Mouse (Mus musculus) forebrain, postnatal 0 days (tissue): ENCODE measurements around the gene Olfr721-ps1. TPM values are rescaled to one million over a fixed set of nuclear protein-coding genes. Genes with fewer than 3 reads are reported as not detected.

Experiments
- ATAC-seq: fragments of 200-750 bp; cut with Nextera tagmentation; 2 replicates; pipeline ENCODE4 v1.8.0; 2017; ENCODE audit warnings: mild to moderate bottlenecking, moderate library complexity
- DNase-seq: peaks from one replicate; pipeline ENCODE4 v3.0.0-alpha.2; 2015
- H3K27ac ChIP-seq: fragments of 300-500 bp; sonication (generic); 2 replicates; pipeline ENCODE4 v1.5.1; 2014; ENCODE audit warnings: low read depth, mild to moderate bottlenecking, antibody characterized with exemption, low read length, moderate library complexity, mixed read lengths
- H3K27me3 ChIP-seq: fragments of 300-500 bp; sonication (generic); 2 replicates; pipeline ENCODE4 v1.6.1; 2014; ENCODE audit warnings: mild to moderate bottlenecking, low read length, mixed read lengths; ENCODE audit not compliant: insufficient read depth
- H3K36me3 ChIP-seq: fragments of 300-500 bp; sonication (generic); 2 replicates; pipeline ENCODE4 v1.6.1; 2014; ENCODE audit warnings: mild to moderate bottlenecking, moderate library complexity; ENCODE audit not compliant: insufficient read depth
- H3K4me1 ChIP-seq: fragments of 300-500 bp; sonication (generic); 2 replicates; pipeline ENCODE4 v1.6.1; 2014; ENCODE audit warnings: antibody characterized with exemption; ENCODE audit not compliant: insufficient read depth
- H3K4me2 ChIP-seq: fragments of 300-500 bp; sonication (generic); 2 replicates; pipeline ENCODE4 v1.6.1; 2014; ENCODE audit warnings: low read depth, mild to moderate bottlenecking, moderate library complexity
- H3K4me3 ChIP-seq: fragments of 300-500 bp; sonication (generic); 2 replicates; pipeline ENCODE4 v1.5.1; 2014; ENCODE audit warnings: low read depth, low read length, mixed read lengths
- H3K9ac ChIP-seq: fragments of 300-500 bp; sonication (generic); 2 replicates; pipeline ENCODE4 v1.6.1; 2014; ENCODE audit warnings: mild to moderate bottlenecking
- H3K9me3 ChIP-seq: fragments of 300-500 bp; sonication (generic); 2 replicates; pipeline ENCODE4 v1.6.1; 2016; ENCODE audit warnings: low read length
- CTCF ChIP-seq: sonication (generic); IDR thresholded peaks from 2 replicates; pipeline ENCODE4 v1.5.1; 2016; ENCODE audit warnings: antibody characterized with exemption, control low read depth, low read depth
- WGBS: fragments of 180-500 bp; shearing (Covaris S2); extraction: QIAGEN DNeasy Blood & Tissue Kit; methylation state at CpG from one replicate; pipeline ENCODE4 v1.1.7; 2014; 5-methylcytosine and 5-hydroxymethylcytosine counted together
- polyA plus RNA-seq: library from polyadenylated mRNA; unstranded; fragments of >200 nt; fragmentation: Nextera tagmentation; extraction: Ambion mirVana; gene quantifications from 2 replicates; pipeline ENCODE4 v1.2.1, GENCODE M21; 2015
- total RNA-seq: library from RNA; depleted of rRNA; stranded (reverse); fragments of >200 nt; gene quantifications from 2 replicates; pipeline ENCODE4 v1.2.3, GENCODE M21; 2014; rRNA removed

Olfr721-ps1 gene
- total RNA-seq (not detected in 2 replicates), polyA plus RNA-seq (not detected in 2 replicates)

- no peak for DNase-seq
- H3K9me3 ChIP-seq = no peaks in the 10 kb centered on the region
- no peaks in the 10 kb centered on the region for H3K27me3 ChIP-seq
- H3K9ac ChIP-seq = no peak within 1 kb of the TSS
- no peaks in the 10 kb centered on the region for H3K4me1 ChIP-seq
- TF ChIP-seq CTCF = no peak
- WGBS = 86% methylated on average over 2 of the region's 2 CpGs
- no peak within 1 kb of the TSS for H3K4me3 ChIP-seq
- no peak within 1 kb of the TSS for H3K27ac ChIP-seq
- no peak within 1 kb of the TSS for H3K4me2 ChIP-seq
- H3K36me3 ChIP-seq = no peaks in the 10 kb centered on the region
- no peak for ATAC-seq
Measured at GRCm38 (mm10) chr14:14400998-14401397, at the start of gene Olfr721-ps1. Olfr721-ps1 (plus strand) TSS chr14:14401298.

- H3K36me3 ChIP-seq = no peaks in the 10 kb centered on the region
- H3K4me3 ChIP-seq = no peak overlapping the region
- H3K9me3 ChIP-seq = peaks cover 11% of the 10 kb centered on the region; the same call in 1 of the 2 replicates
- no peak overlapping the region for H3K9ac ChIP-seq
- peak; percentile 49 for TF ChIP-seq CTCF
- no peaks in the 10 kb centered on the region for H3K4me1 ChIP-seq
- H3K4me2 ChIP-seq = no peak overlapping the region
- DNase-seq (peak; percentile 69), ATAC-seq (peak; percentile 75)
- no peak overlapping the region for H3K27ac ChIP-seq
- 79% methylated on average over 9 of the region's 9 CpGs for WGBS
- H3K27me3 ChIP-seq = no peaks in the 10 kb centered on the region
Measured at GRCm38 (mm10) chr14:14351721-14352590, 49.1 kb upstream of the Olfr721-ps1 start.

GRCm38 (mm10) chr14:14352606-14353005, 48.5 kb upstream of the Olfr721-ps1 start:
- no peak for TF ChIP-seq CTCF
- DNase-seq = peak; percentile 73
- Histone ChIP-seq H3K9me3 (peaks cover 11% of the 10 kb centered on the region; the same call in 1 of the 2 replicates), H3K4me2 (no peak overlapping the region), H3K4me1 (no peaks in the 10 kb centered on the region), H3K9ac (no peak overlapping the region), H3K27ac (no peak overlapping the region), H3K27me3 (no peaks in the 10 kb centered on the region), H3K4me3 (no peak overlapping the region), H3K36me3 (no peaks in the 10 kb centered on the region)
- WGBS = 62% methylated on average over 6 of the region's 6 CpGs
- ATAC-seq = no peak; the same call in 1 of the 2 replicates

- Histone ChIP-seq H3K4me3 (no peak overlapping the region), H3K27me3 (no peaks in the 10 kb centered on the region), H3K4me2 (no peak overlapping the region), H3K9me3 (peaks cover 11% of the 10 kb centered on the region; the same call in 1 of the 2 replicates), H3K36me3 (no peaks in the 10 kb centered on the region), H3K27ac (no peak overlapping the region), H3K9ac (no peak overlapping the region), H3K4me1 (no peaks in the 10 kb centered on the region)
- no peak for TF ChIP-seq CTCF
- WGBS = 62% methylated on average over 7 of the region's 7 CpGs
- ATAC-seq (no peak), DNase-seq (peak; percentile 40)
Measured at GRCm38 (mm10) chr14:14353081-14353732, 47.9 kb upstream of the Olfr721-ps1 start.

GRCm38 (mm10) chr14:14353740-14354510, 47.2 kb upstream of the Olfr721-ps1 start:
- H3K36me3 ChIP-seq = no peaks in the 10 kb centered on the region
- DNase-seq (peak; percentile 18), ATAC-seq (0 out of 2 replicates have a peak, but pooled peaks have one; percentile 1)
- peaks cover 11% of the 10 kb centered on the region; the same call in 1 of the 2 replicates for H3K9me3 ChIP-seq
- no peak overlapping the region for H3K4me2 ChIP-seq
- no peaks in the 10 kb centered on the region for H3K27me3 ChIP-seq
- H3K4me1 ChIP-seq = no peaks in the 10 kb centered on the region
- no peak for TF ChIP-seq CTCF
- WGBS = 74% methylated on average over 8 of the region's 8 CpGs
- H3K27ac ChIP-seq = no peak overlapping the region
- H3K9ac ChIP-seq = no peak overlapping the region
- H3K4me3 ChIP-seq = no peak overlapping the region

- Histone ChIP-seq H3K4me3 (no peak overlapping the region), H3K9me3 (peaks cover 11% of the 10 kb centered on the region; the same call in 1 of the 2 replicates), H3K36me3 (no peaks in the 10 kb centered on the region), H3K27me3 (no peaks in the 10 kb centered on the region), H3K4me2 (no peak overlapping the region), H3K4me1 (no peaks in the 10 kb centered on the region), H3K9ac (no peak overlapping the region), H3K27ac (no peak overlapping the region)
- peak; percentile 43 for DNase-seq
- no peak for ATAC-seq
- TF ChIP-seq CTCF = no peak
- WGBS = 69% methylated on average over 13 of the region's 13 CpGs
Measured at GRCm38 (mm10) chr14:14354511-14355359, 46.4 kb upstream of the Olfr721-ps1 start.
